Mouse (Mus musculus): ENCODE results near the gene Hdac1. TPM values are rescaled to one million over a fixed set of nuclear protein-coding genes. Genes with fewer than 3 reads are reported as not detected.

Hdac1 gene
- 96.7 TPM for polyA plus RNA-seq (2012; fragmentation: generic; extraction: Trizol)
- long read RNA-seq, experiment 1, transcript Hdac1-201 (14 exons, 2,038 nt) = major isoform, 16 of 31 reads
- long read RNA-seq, experiment 1, partial matches to known transcripts = 15 of 31 reads
- long read RNA-seq, experiment 1, other reads (novel, unspliced or antisense) = 0 of 31 reads
- long read RNA-seq, experiment 2, transcript Hdac1-201 (14 exons, 2,038 nt) = major isoform, 128 of 181 reads
- long read RNA-seq, experiment 2, partial matches to known transcripts = 49 of 181 reads
- long read RNA-seq, experiment 2, other reads (novel, unspliced or antisense) = 4 of 181 reads

GRCm38 (mm10) chr4:129542592-129543141 is at the start of gene Hdac1:
Hdac1 (minus strand) TSS chr4:129542713.
- Histone ChIP-seq H3ac (ENCODE audit: control insufficient read depth, insufficient read length, low read depth) (peak within 1 kb of the TSS; percentile 64), H3K36me3 (ENCODE audit: control insufficient read depth, insufficient read depth) (no peaks in the 10 kb centered on the region), H3K4me3 (ENCODE audit: insufficient read depth, poor library complexity, severe bottlenecking) (peak within 1 kb of the TSS; percentile 95), H3K79me2 (ENCODE audit: control insufficient read depth, insufficient read depth) (peaks cover 48% of the 10 kb centered on the region), H3K27me3 (ENCODE audit: control insufficient read depth, insufficient read depth, insufficient read length) (no peaks in the 10 kb centered on the region), H3K79me3 (ENCODE audit: low read depth) (peaks cover 40% of the 10 kb centered on the region)
- TF ChIP-seq FOSL1 (IDR thresholded peaks at IDR 0.05; ENCODE audit: insufficient read depth, low read length, poor library complexity, severe bottlenecking) = no peak
- TF ChIP-seq MYOD1 (IDR thresholded peaks at IDR 0.05; ENCODE audit: control insufficient read depth, insufficient read length, low read depth) = no peak
- peak; percentile 79 for TF ChIP-seq CEBPB (IDR thresholded peaks at IDR 0.05; ENCODE audit: low read depth)
- TF ChIP-seq USF1 (IDR thresholded peaks at IDR 0.05; ENCODE audit: low read depth) = no peak
- TF ChIP-seq MYOG (IDR thresholded peaks at IDR 0.05; ENCODE audit: control insufficient read depth, extremely low read depth, insufficient read length) = no peak
- TF ChIP-seq MAX (IDR thresholded peaks at IDR 0.05) = no peak

DNA sequence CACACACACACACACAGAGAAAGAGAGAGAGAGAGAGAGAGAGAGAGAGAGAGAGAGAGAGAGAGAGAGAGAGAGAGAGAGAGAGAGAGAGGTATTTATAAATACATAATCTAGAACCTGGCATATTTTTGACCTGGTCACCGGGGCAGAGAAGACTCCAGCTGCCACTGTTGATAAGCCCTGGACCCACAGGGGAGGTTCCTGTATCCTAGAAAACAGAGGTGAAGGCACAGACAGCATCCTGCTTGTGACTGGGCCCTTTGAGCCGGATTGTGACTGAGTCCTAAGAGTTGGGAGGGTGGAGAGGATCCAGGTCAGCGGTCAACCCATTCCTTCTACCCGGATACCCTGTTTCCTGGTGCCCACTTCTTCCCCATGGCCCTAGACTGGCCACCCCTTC is 46.4 kb upstream of the Hdac1 start:
- no peak overlapping the region for H3ac ChIP-seq (ENCODE audit: control insufficient read depth, insufficient read length, low read depth)
- no peaks in the 10 kb centered on the region for H3K27me3 ChIP-seq (ENCODE audit: control insufficient read depth, insufficient read depth, insufficient read length)
- H3K79me2 ChIP-seq (ENCODE audit: control insufficient read depth, insufficient read depth) = no peaks in the 10 kb centered on the region
- H3K4me3 ChIP-seq (ENCODE audit: insufficient read depth, poor library complexity, severe bottlenecking) = no peak overlapping the region
- H3K79me3 ChIP-seq (ENCODE audit: low read depth) = no peaks in the 10 kb centered on the region
- TF ChIP-seq MYOD1 (IDR thresholded peaks at IDR 0.05; ENCODE audit: control insufficient read depth, insufficient read length, low read depth) (no peak), MAX (IDR thresholded peaks at IDR 0.05) (no peak), USF1 (IDR thresholded peaks at IDR 0.05; ENCODE audit: low read depth) (no peak)
- H3K36me3 ChIP-seq (ENCODE audit: control insufficient read depth, insufficient read depth) = peaks cover 40% of the 10 kb centered on the region

GRCm38 (mm10) chr4:129586943-129587342 is 44.4 kb upstream of the Hdac1 start:
- H3K36me3 ChIP-seq (ENCODE audit: control insufficient read depth, insufficient read depth) = peaks cover 22% of the 10 kb centered on the region
- no peaks in the 10 kb centered on the region for H3K79me3 ChIP-seq (ENCODE audit: low read depth)
- H3K4me3 ChIP-seq (ENCODE audit: insufficient read depth, poor library complexity, severe bottlenecking) = no peak overlapping the region
- TF ChIP-seq CTCF (IDR thresholded peaks at IDR 0.05; ENCODE audit: control insufficient read depth, insufficient read depth, insufficient read length) = no peak
- TF ChIP-seq CEBPB (IDR thresholded peaks at IDR 0.05; ENCODE audit: low read depth) = no peak
- TF ChIP-seq MYOG (IDR thresholded peaks at IDR 0.05; ENCODE audit: control insufficient read depth, extremely low read depth, insufficient read length) = no peak
- TF ChIP-seq FOSL1 (IDR thresholded peaks at IDR 0.05; ENCODE audit: insufficient read depth, low read length, poor library complexity, severe bottlenecking) = no peak
- no peak for TF ChIP-seq USF1 (IDR thresholded peaks at IDR 0.05; ENCODE audit: low read depth)
- TF ChIP-seq MYOD1 (IDR thresholded peaks at IDR 0.05; ENCODE audit: control insufficient read depth, insufficient read length, low read depth) = no peak
- TF ChIP-seq MAX (IDR thresholded peaks at IDR 0.05) = no peak
- H3K27me3 ChIP-seq (ENCODE audit: control insufficient read depth, insufficient read depth, insufficient read length) = no peaks in the 10 kb centered on the region
- no peak overlapping the region for H3ac ChIP-seq (ENCODE audit: control insufficient read depth, insufficient read length, low read depth)
- no peaks in the 10 kb centered on the region for H3K79me2 ChIP-seq (ENCODE audit: control insufficient read depth, insufficient read depth)

DNA sequence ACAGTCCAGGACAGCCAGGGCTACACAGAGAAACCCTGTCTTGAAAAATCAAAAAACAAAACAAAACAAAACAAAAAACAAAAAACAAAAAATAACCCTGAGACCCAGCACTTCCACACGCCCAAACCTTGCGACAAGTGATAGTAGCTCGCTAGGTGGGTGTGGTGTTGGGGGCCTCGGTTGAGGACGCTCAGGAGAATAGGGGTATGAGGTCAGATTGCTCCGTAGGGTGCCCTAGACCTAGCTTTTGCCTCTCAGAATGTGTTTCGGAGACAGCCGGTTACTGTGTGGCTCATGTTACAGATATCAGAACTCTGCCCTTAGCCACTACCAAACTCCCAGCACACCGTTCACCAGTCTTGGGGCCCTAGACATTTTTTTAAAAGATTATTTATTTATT is 43.3 kb upstream of the Hdac1 start:
- Histone ChIP-seq H3K27me3 (ENCODE audit: control insufficient read depth, insufficient read depth, insufficient read length) (no peaks in the 10 kb centered on the region), H3K79me2 (ENCODE audit: control insufficient read depth, insufficient read depth) (no peaks in the 10 kb centered on the region), H3K36me3 (ENCODE audit: control insufficient read depth, insufficient read depth) (peaks cover 11% of the 10 kb centered on the region), H3K4me3 (ENCODE audit: insufficient read depth, poor library complexity, severe bottlenecking) (no peak overlapping the region), H3K79me3 (ENCODE audit: low read depth) (no peaks in the 10 kb centered on the region), H3ac (ENCODE audit: control insufficient read depth, insufficient read length, low read depth) (no peak overlapping the region)
- TF ChIP-seq MYOD1 (IDR thresholded peaks at IDR 0.05; ENCODE audit: control insufficient read depth, insufficient read length, low read depth) (no peak), MAX (IDR thresholded peaks at IDR 0.05) (no peak), MYOG (IDR thresholded peaks at IDR 0.05; ENCODE audit: control insufficient read depth, extremely low read depth, insufficient read length) (no peak), FOSL1 (IDR thresholded peaks at IDR 0.05; ENCODE audit: insufficient read depth, low read length, poor library complexity, severe bottlenecking) (no peak), CTCF (IDR thresholded peaks at IDR 0.05; ENCODE audit: control insufficient read depth, insufficient read depth, insufficient read length) (no peak), USF1 (IDR thresholded peaks at IDR 0.05; ENCODE audit: low read depth) (no peak), CEBPB (IDR thresholded peaks at IDR 0.05; ENCODE audit: low read depth) (no peak)

GRCm38 (mm10) chr4:129584884-129585608 is 42.5 kb upstream of the Hdac1 start:
- Histone ChIP-seq H3K79me2 (ENCODE audit: control insufficient read depth, insufficient read depth) (no peaks in the 10 kb centered on the region), H3K36me3 (ENCODE audit: control insufficient read depth, insufficient read depth) (peaks cover 3% of the 10 kb centered on the region), H3K4me3 (ENCODE audit: insufficient read depth, poor library complexity, severe bottlenecking) (no peak overlapping the region), H3K27me3 (ENCODE audit: control insufficient read depth, insufficient read depth, insufficient read length) (no peaks in the 10 kb centered on the region), H3ac (ENCODE audit: control insufficient read depth, insufficient read length, low read depth) (no peak overlapping the region), H3K79me3 (ENCODE audit: low read depth) (no peaks in the 10 kb centered on the region)
- TF ChIP-seq MAX (IDR thresholded peaks at IDR 0.05) (no peak), CTCF (IDR thresholded peaks at IDR 0.05; ENCODE audit: control insufficient read depth, insufficient read depth, insufficient read length) (no peak), FOSL1 (IDR thresholded peaks at IDR 0.05; ENCODE audit: insufficient read depth, low read length, poor library complexity, severe bottlenecking) (no peak), CEBPB (IDR thresholded peaks at IDR 0.05; ENCODE audit: low read depth) (no peak), MYOG (IDR thresholded peaks at IDR 0.05; ENCODE audit: control insufficient read depth, extremely low read depth, insufficient read length) (no peak), MYOD1 (IDR thresholded peaks at IDR 0.05; ENCODE audit: control insufficient read depth, insufficient read length, low read depth) (no peak), USF1 (IDR thresholded peaks at IDR 0.05; ENCODE audit: low read depth) (no peak)
